Mouse (Mus musculus) stomach, postnatal 0 days (tissue): ENCODE results near the gene Smap2.
A peak's percentile ranks its signal among the peaks of the same experiment; 100 is the strongest.

Experiments used
- CTCF ChIP-seq: IDR thresholded peaks from 2 replicates; pipeline ENCODE4 v1.5.1; 2016; ENCODE audit warnings: antibody characterized with exemption, low read depth, mild to moderate bottlenecking, moderate library complexity
- EP300 ChIP-seq: optimal IDR thresholded peaks from 2 replicates; pipeline ENCODE3; 2016; ENCODE audit warnings: antibody characterized with exemption

DNA sequence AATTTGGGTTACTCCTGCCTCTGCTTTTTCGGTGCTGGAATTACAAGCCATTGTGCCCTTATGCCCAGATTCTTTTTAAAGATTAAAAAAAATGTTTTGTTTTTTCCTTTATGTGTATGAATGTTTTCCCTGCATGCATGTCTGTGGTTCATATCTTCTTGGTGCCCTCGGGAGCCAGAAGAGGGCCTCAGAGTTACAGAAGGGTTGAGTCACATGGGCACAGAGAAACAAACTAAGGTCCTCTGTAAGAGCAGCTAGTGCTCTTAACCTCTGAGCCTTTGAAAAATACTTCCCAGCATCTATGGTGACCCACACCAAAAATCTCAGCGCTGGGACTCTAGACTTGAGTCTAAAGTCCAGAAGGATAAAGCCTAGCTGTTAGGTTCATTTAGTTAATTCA lies 91.7 kb downstream of the Smap2 start:
- TF ChIP-seq CTCF (peak; percentile 63), EP300 (no peak)
